Mouse (Mus musculus) adrenal gland, postnatal 4 days (tissue): ENCODE data around the gene Ccser1. TPM values are rescaled to one million over a fixed set of nuclear protein-coding genes. Genes with fewer than 3 reads are reported as not detected.

Experiments used
- DNase-seq, 2 experiments: peaks; one replicate each; pipeline ENCODE4 v3.0.0; 2021 to 2022; ENCODE audit warnings: low spot score in 2 of 2, mixed read lengths in 2 of 2
- total RNA-seq, 2 experiments: library from RNA; stranded (reverse); gene quantifications; 2 replicates each; pipeline ENCODE4 v1.2.3; 2021

The Ccser1 gene
- total RNA-seq, 2 experiments from 2014 or later: 6.9 to 14.3 TPM

GRCm38 (mm10) chr6:61664572-61664971, 484.4 kb downstream of the Ccser1 start:
- DNase-seq: no peak

- DNase-seq: no peak
These were observed 506.9 kb downstream of the Ccser1 start for GRCm38 (mm10) chr6:61687002-61687401.

GRCm38 (mm10) chr6:61703003-61703402, 522.9 kb downstream of the Ccser1 start:
- DNase-seq: no peak

GRCm38 (mm10) chr6:61721220-61721619, 541.1 kb downstream of the Ccser1 start:
- no peak for DNase-seq

- DNase-seq: no peak
These were observed 548.9 kb downstream of the Ccser1 start for GRCm38 (mm10) chr6:61729065-61729464.

- DNase-seq: no peak
These were observed 550.2 kb downstream of the Ccser1 start for GRCm38 (mm10) chr6:61730088-61730880.

- DNase-seq: no peak
These were observed 566.2 kb downstream of the Ccser1 start for GRCm38 (mm10) chr6:61746346-61746745.

- no peak for DNase-seq
These were observed 582.0 kb downstream of the Ccser1 start for GRCm38 (mm10) chr6:61762135-61762534.

GRCm38 (mm10) chr6:61763379-61763778, 583.3 kb downstream of the Ccser1 start:
- DNase-seq: no peak

- DNase-seq: no peak
These were observed 585.7 kb downstream of the Ccser1 start for GRCm38 (mm10) chr6:61765801-61766200.

- no peak for DNase-seq
These were observed 587.0 kb downstream of the Ccser1 start for GRCm38 (mm10) chr6:61767151-61767550.

- DNase-seq: no peak
These were observed 606.6 kb downstream of the Ccser1 start for GRCm38 (mm10) chr6:61786706-61787105.

GRCm38 (mm10) chr6:61800889-61801288, 620.8 kb downstream of the Ccser1 start:
- DNase-seq: no peak

GRCm38 (mm10) chr6:61805481-61805880, 625.4 kb downstream of the Ccser1 start:
- DNase-seq: no peak

GRCm38 (mm10) chr6:61817716-61818115, 637.6 kb downstream of the Ccser1 start:
- no peak for DNase-seq

- DNase-seq: no peak
These were observed 696.2 kb downstream of the Ccser1 start for GRCm38 (mm10) chr6:61876302-61876701.

GRCm38 (mm10) chr6:61898238-61898637, 718.1 kb downstream of the Ccser1 start:
- no peak for DNase-seq

- no peak for DNase-seq
These were observed 722.6 kb downstream of the Ccser1 start for GRCm38 (mm10) chr6:61902715-61903114.

- DNase-seq: no peak
These were observed 732.8 kb downstream of the Ccser1 start for GRCm38 (mm10) chr6:61912896-61913295.

GRCm38 (mm10) chr6:61931622-61932021, 751.5 kb downstream of the Ccser1 start:
- DNase-seq: no peak

- no peak for DNase-seq
These were observed 756.5 kb downstream of the Ccser1 start for GRCm38 (mm10) chr6:61936656-61937055.

GRCm38 (mm10) chr6:61939236-61939635, 759.1 kb downstream of the Ccser1 start:
- no peak for DNase-seq

GRCm38 (mm10) chr6:61953703-61954102, 773.6 kb downstream of the Ccser1 start:
- DNase-seq: no peak
